Mouse (Mus musculus) stomach, postnatal 0 days (tissue): ENCODE results near the gene Arid5b. TPM values are rescaled to one million over a fixed set of nuclear protein-coding genes. Genes with fewer than 3 reads are reported as not detected.

ENCODE experiments used
- ATAC-seq: fragments of 200-750 bp; cut with Nextera tagmentation; 2 replicates; pipeline ENCODE4 v1.8.0; 2017; ENCODE audit not compliant: low FRiP score, low TSS enrichment
- DNase-seq: peaks from one replicate; pipeline ENCODE4 v3.0.0-alpha.2; 2016; ENCODE audit warnings: low spot score
- H3K27ac ChIP-seq: fragments of 300-500 bp; sonication (generic); replicated peaks from 2 replicates; pipeline ENCODE4 v1.5.1; 2014; ENCODE audit warnings: mild to moderate bottlenecking, control low read depth
- H3K27me3 ChIP-seq: fragments of 300-500 bp; sonication (generic); 2 replicates; pipeline ENCODE4 v1.6.1; 2014; ENCODE audit warnings: low read length; ENCODE audit not compliant: control insufficient read depth, insufficient read depth
- H3K36me3 ChIP-seq: fragments of 300-500 bp; sonication (generic); 2 replicates; pipeline ENCODE4 v1.6.1; 2014; ENCODE audit warnings: low read length, mixed read lengths; ENCODE audit not compliant: control insufficient read depth, insufficient read depth
- H3K4me1 ChIP-seq: fragments of 300-500 bp; sonication (generic); replicated peaks from 2 replicates; pipeline ENCODE4 v1.6.1; 2014; ENCODE audit warnings: antibody characterized with exemption; ENCODE audit not compliant: control insufficient read depth, insufficient read depth
- H3K4me2 ChIP-seq: fragments of 300-500 bp; sonication (generic); replicated peaks from 2 replicates; pipeline ENCODE4 v1.6.1; 2014; ENCODE audit warnings: low read depth, mild to moderate bottlenecking, control low read depth, moderate library complexity
- H3K4me3 ChIP-seq: fragments of 300-500 bp; sonication (generic); 2 replicates; pipeline ENCODE4 v1.5.1; 2014; ENCODE audit warnings: low read depth, low read length, control low read depth
- H3K9ac ChIP-seq: fragments of 300-500 bp; sonication (generic); 2 replicates; pipeline ENCODE4 v1.6.1; 2014; ENCODE audit warnings: mild to moderate bottlenecking, low read length, control low read depth, mixed read lengths
- H3K9me3 ChIP-seq: fragments of 300-500 bp; sonication (generic); 2 replicates; pipeline ENCODE4 v1.6.1; 2016; ENCODE audit warnings: low read length; ENCODE audit not compliant: control insufficient read depth
- CTCF ChIP-seq: IDR thresholded peaks from 2 replicates; pipeline ENCODE4 v1.5.1; 2016; ENCODE audit warnings: antibody characterized with exemption, low read depth, mild to moderate bottlenecking, moderate library complexity
- EP300 ChIP-seq: optimal IDR thresholded peaks from 2 replicates; pipeline ENCODE3; 2016; ENCODE audit warnings: antibody characterized with exemption
- WGBS: fragments of 180-500 bp; shearing (Covaris S2); extraction: QIAGEN DNeasy Blood & Tissue Kit; methylation state at CpG from one replicate; pipeline ENCODE4 v1.1.7; 2014; 5-methylcytosine and 5-hydroxymethylcytosine counted together
- polyA plus RNA-seq: library from polyadenylated mRNA; unstranded; fragments of >200 nt; fragmentation: Nextera tagmentation; extraction: Ambion mirVana; gene quantifications from 2 replicates; pipeline ENCODE4 v1.2.1, GENCODE M21; 2015

The Arid5b gene
- polyA plus RNA-seq, 1 experiment from 2014 or later = 18.3 TPM

- H3K36me3 ChIP-seq = no peaks in the 10 kb centered on the region
- no peak overlapping the region for H3K9ac ChIP-seq
- no peak overlapping the region for H3K4me2 ChIP-seq
- DNase-seq (no peak), ATAC-seq (peak; percentile 52; the same call in 1 of the 2 replicates)
- no peak for TF ChIP-seq EP300
- no peak for TF ChIP-seq CTCF
- H3K9me3 ChIP-seq = no peaks in the 10 kb centered on the region
- no peak overlapping the region for H3K27ac ChIP-seq
- WGBS = 77% methylated on average over 12 of the region's 12 CpGs
- H3K4me1 ChIP-seq = no peaks in the 10 kb centered on the region; the same call in 1 of the 2 replicates
- H3K27me3 ChIP-seq = no peaks in the 10 kb centered on the region
- H3K4me3 ChIP-seq = no peak overlapping the region
Measured at GRCm38 (mm10) chr10:68210025-68210642, 68.4 kb downstream of the Arid5b start.

GRCm38 (mm10) chr10:68208670-68209065 lies 69.9 kb downstream of the Arid5b start:
- no peak overlapping the region for H3K27ac ChIP-seq
- H3K9ac ChIP-seq = no peak overlapping the region
- no peaks in the 10 kb centered on the region; the same call in 1 of the 2 replicates for H3K4me1 ChIP-seq
- H3K4me2 ChIP-seq = no peak overlapping the region
- H3K36me3 ChIP-seq = no peaks in the 10 kb centered on the region
- no peak for ATAC-seq
- 43% methylated on average over 5 of the region's 5 CpGs for WGBS
- no peaks in the 10 kb centered on the region for H3K9me3 ChIP-seq
- H3K4me3 ChIP-seq = no peak overlapping the region
- TF ChIP-seq CTCF = no peak
- TF ChIP-seq EP300 = no peak
- no peaks in the 10 kb centered on the region for H3K27me3 ChIP-seq
- no peak for DNase-seq

- WGBS = 22% methylated on average over 20 of the region's 20 CpGs
- no peaks in the 10 kb centered on the region; the same call in 1 of the 2 replicates for H3K4me1 ChIP-seq
- H3K27me3 ChIP-seq = no peaks in the 10 kb centered on the region
- no peak overlapping the region for H3K9ac ChIP-seq
- no peak overlapping the region for H3K27ac ChIP-seq
- H3K9me3 ChIP-seq = no peaks in the 10 kb centered on the region
- TF ChIP-seq CTCF (no peak), EP300 (no peak)
- no peak overlapping the region for H3K4me3 ChIP-seq
- no peak for ATAC-seq
- H3K4me2 ChIP-seq = peak overlapping the region; percentile 12; the same call in 1 of the 2 replicates
- no peak for DNase-seq
- H3K36me3 ChIP-seq = no peaks in the 10 kb centered on the region
Measured at GRCm38 (mm10) chr10:68207803-68208669, 70.5 kb downstream of the Arid5b start.

GRCm38 (mm10) chr10:68204391-68204790 lies 74.1 kb downstream of the Arid5b start:
- Histone ChIP-seq H3K27ac (no peak overlapping the region), H3K4me3 (no peak overlapping the region), H3K9me3 (no peaks in the 10 kb centered on the region), H3K36me3 (peaks cover 7% of the 10 kb centered on the region), H3K9ac (no peak overlapping the region), H3K27me3 (no peaks in the 10 kb centered on the region), H3K4me2 (no peak overlapping the region), H3K4me1 (no peaks in the 10 kb centered on the region)
- DNase-seq (no peak), ATAC-seq (no peak)
- TF ChIP-seq CTCF = no peak
- TF ChIP-seq EP300 = no peak
- 78% methylated on average over 6 of the region's 6 CpGs for WGBS

- Histone ChIP-seq H3K9ac (no peak overlapping the region), H3K27ac (no peak overlapping the region), H3K9me3 (no peaks in the 10 kb centered on the region), H3K27me3 (no peaks in the 10 kb centered on the region), H3K36me3 (peaks cover 7% of the 10 kb centered on the region), H3K4me1 (no peaks in the 10 kb centered on the region), H3K4me3 (no peak overlapping the region), H3K4me2 (no peak overlapping the region)
- no peak for TF ChIP-seq EP300
- TF ChIP-seq CTCF = no peak
- WGBS = 92% methylated on average over 7 of the region's 7 CpGs
- ATAC-seq = no peak
- no peak for DNase-seq
Measured at GRCm38 (mm10) chr10:68203860-68204259, 74.7 kb downstream of the Arid5b start.

- WGBS = 66% methylated on average over 11 of the region's 11 CpGs
Measured at GRCm38 (mm10) chr10:68203322-68203721, 75.2 kb downstream of the Arid5b start.

More at GRCm38 (mm10) chr10:68203322-68203721, 75.2 kb downstream of the Arid5b start:
- no peak for DNase-seq
- Histone ChIP-seq H3K4me2 (no peak overlapping the region), H3K36me3 (peaks cover 7% of the 10 kb centered on the region), H3K27ac (no peak overlapping the region), H3K4me3 (no peak overlapping the region), H3K27me3 (no peaks in the 10 kb centered on the region), H3K9ac (no peak overlapping the region), H3K4me1 (no peaks in the 10 kb centered on the region), H3K9me3 (no peaks in the 10 kb centered on the region)
- TF ChIP-seq EP300 (no peak), CTCF (no peak)
- no peak for ATAC-seq
